Mouse (Mus musculus) frontal cortex, adult 2 months (tissue): ENCODE data around the gene Phf11a. TPM values are rescaled to one million over a fixed set of nuclear protein-coding genes. Genes with fewer than 3 reads are reported as not detected.
A peak's percentile ranks its signal among the peaks of the same experiment; 100 is the strongest.
"Not testable (repeated sequence)": the region's sequence is repeated elsewhere in the genome, so short reads cannot be mapped to it uniquely, and the experiment has no call there.

ENCODE experiments used
- DNase-seq, 2 experiments: peaks; one replicate each; pipeline ENCODE4 v3.0.0; 2022; ENCODE audit warnings: low spot score in 1 of 2; ENCODE audit errors: extremely low spot score in 1 of 2
- polyA plus RNA-seq: library from polyadenylated mRNA; depleted of rRNA; stranded (reverse); fragments of >200 nt; gene quantifications from 2 replicates; pipeline ENCODE4 v1.2.3, GENCODE M21; 2012; rRNA removed

Gene Phf11a
- polyA plus RNA-seq: not detected in 2 replicates

- DNase-seq: not testable (repeated sequence)
These were observed at the start of gene Phf11a for GRCm38 (mm10) chr14:59297391-59297790. Gene Phf11a, minus strand, starts transcription at chr14:59297522.

GRCm38 (mm10) chr14:59341189-59341588, 43.9 kb upstream of the Phf11a start, which contains the start of gene Phf11b:
Gene Phf11b, minus strand, starts transcription at chr14:59341351.
- not testable (repeated sequence) for DNase-seq

GRCm38 (mm10) chr14:59339541-59339940, 42.2 kb upstream of the Phf11a start:
- no peak for DNase-seq

GRCm38 (mm10) chr14:59336056-59336455, 38.7 kb upstream of the Phf11a start:
- not testable (repeated sequence) for DNase-seq

GRCm38 (mm10) chr14:59330499-59330898, 33.2 kb upstream of the Phf11a start:
- DNase-seq: peak; percentile 4 to 62

- not testable (repeated sequence) for DNase-seq
These were observed 22.6 kb upstream of the Phf11a start for GRCm38 (mm10) chr14:59319970-59320369.

GRCm38 (mm10) chr14:59319036-59319435, 21.7 kb upstream of the Phf11a start:
- not testable (repeated sequence) for DNase-seq

GRCm38 (mm10) chr14:59291769-59292168, 5.6 kb downstream of the Phf11a start:
- DNase-seq: not testable (repeated sequence)

GRCm38 (mm10) chr14:59274961-59275360, 22.4 kb downstream of the Phf11a start:
- not testable (repeated sequence) for DNase-seq

- DNase-seq: no peak
These were observed 37.3 kb downstream of the Phf11a start, which contains the start of gene Gm6904 for GRCm38 (mm10) chr14:59260056-59260455. Gene Gm6904, minus strand, starts transcription at chr14:59260216.

- DNase-seq: not testable (repeated sequence)
These were observed 41.5 kb downstream of the Phf11a start for GRCm38 (mm10) chr14:59255861-59256260.

GRCm38 (mm10) chr14:59250350-59250749, 47.0 kb downstream of the Phf11a start:
- peak in 1 of 2 experiments; percentile 35 for DNase-seq

GRCm38 (mm10) chr14:59233635-59234034, 63.7 kb downstream of the Phf11a start:
- DNase-seq: no peak

- peak in 1 of 2 experiments; percentile 10 for DNase-seq
These were observed 65.3 kb downstream of the Phf11a start for GRCm38 (mm10) chr14:59232003-59232402.

GRCm38 (mm10) chr14:59230331-59230966, 66.9 kb downstream of the Phf11a start:
- DNase-seq: peak in 1 of 2 experiments; percentile 6

- no peak for DNase-seq
These were observed 67.5 kb downstream of the Phf11a start for GRCm38 (mm10) chr14:59229822-59230221.

Other genes starting within 250 kb of the Phf11a start
- gene 1700129C05Rik, start 154.6 kb downstream of the Phf11a start, polyA plus RNA-seq: not detected in 2 replicates
- not detected in 2 replicates for gene Gm5142, start 118.8 kb downstream of the Phf11a start, polyA plus RNA-seq
- 34.0 and 34.7 TPM in 2 replicates for gene Rcbtb1, start 96.3 kb downstream of the Phf11a start, polyA plus RNA-seq
- gene Gm6904, start 37.3 kb downstream of the Phf11a start, polyA plus RNA-seq: not detected in 2 replicates
- gene Phf11b, start 43.8 kb upstream of the Phf11a start, polyA plus RNA-seq: 0.38 and 0.44 TPM in 2 replicates
- 0.82 and 1.6 TPM in 2 replicates for gene Phf11d, start 67.9 kb upstream of the Phf11a start, polyA plus RNA-seq
- gene Phf11c, start 97.9 kb upstream of the Phf11a start, polyA plus RNA-seq: 0.56 and 0.76 TPM in 2 replicates
- gene Setdb2, start 143.4 kb upstream of the Phf11a start, polyA plus RNA-seq: 4.9 and 5.7 TPM in 2 replicates
- gene Cab39l, start 143.4 kb upstream of the Phf11a start, polyA plus RNA-seq: 15.4 and 17.8 TPM in 2 replicates